Mouse (Mus musculus) frontal cortex, postnatal 36 days (tissue): Measurements from ENCODE around the gene Meis1.

Experiments used
- DNase-seq, 2 experiments: peaks; one replicate each; pipeline ENCODE4 v3.0.0; 2022; ENCODE audit warnings: low spot score in 2 of 2

Gene Meis1

DNA sequence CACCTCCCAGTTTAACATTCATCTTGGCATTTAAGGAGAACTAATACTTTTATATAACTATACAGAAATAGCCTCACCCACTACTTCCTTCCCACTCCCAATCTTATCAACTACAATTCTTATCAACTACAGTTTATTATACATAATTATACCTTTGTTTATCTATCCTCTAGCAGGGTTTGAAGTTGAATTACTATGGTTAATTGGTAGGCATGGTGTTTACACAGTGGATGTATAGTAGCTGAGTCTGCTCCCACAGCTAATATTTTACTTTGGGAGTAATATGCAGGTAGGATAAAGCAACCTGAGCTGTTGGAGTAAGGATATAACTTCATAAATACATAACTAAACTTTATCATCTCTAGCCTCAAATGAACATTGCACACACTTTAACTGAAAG is 188.7 kb downstream of the Meis1 start:
- DNase-seq: no peak
